Mouse (Mus musculus): Measurements from ENCODE around the gene Slc25a11.

Gene Slc25a11

DNA sequence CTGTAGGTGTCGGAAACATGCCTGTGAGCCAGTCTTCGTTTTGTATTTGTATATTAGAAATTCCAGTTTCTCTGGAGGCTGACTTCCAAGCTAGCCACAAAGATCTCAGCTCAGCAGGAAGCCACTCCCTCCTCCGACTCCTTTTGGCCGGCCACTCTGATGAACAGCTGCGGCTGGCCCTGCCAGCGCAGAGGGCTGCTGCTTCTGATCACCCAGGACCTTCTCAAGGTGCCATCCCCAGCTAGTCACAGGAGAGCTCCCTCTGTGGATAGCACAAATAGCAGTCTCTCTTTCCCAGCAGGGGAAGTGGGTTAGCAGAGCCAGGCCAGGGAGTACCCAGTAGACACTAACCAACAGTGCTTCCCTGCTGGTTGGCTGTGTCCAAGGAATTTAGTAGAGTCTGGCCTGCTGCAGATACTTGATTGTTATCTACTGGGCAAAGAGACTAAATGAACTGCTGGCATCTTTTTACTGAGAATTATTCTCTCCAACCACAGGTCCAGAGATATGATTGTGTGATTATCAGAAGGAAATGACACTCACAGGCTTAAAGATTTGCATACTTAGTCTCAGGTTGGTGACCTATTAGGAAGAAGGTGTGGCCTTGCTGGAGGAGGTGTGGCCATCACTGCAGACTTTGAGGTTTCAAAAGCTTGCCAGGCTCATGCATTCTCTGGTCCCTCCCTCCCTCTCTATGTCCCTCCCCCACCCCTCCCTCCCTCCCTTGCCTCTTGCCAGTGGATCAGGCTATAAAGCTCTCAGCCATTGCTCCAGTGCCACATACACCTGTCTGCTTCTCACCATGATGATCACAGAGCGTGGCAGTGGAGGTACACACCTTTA, 25.1 kb downstream of the Slc25a11 start:
- DNase-seq (ENCODE audit: low spot score in 2 of 2), result no peak

DNA sequence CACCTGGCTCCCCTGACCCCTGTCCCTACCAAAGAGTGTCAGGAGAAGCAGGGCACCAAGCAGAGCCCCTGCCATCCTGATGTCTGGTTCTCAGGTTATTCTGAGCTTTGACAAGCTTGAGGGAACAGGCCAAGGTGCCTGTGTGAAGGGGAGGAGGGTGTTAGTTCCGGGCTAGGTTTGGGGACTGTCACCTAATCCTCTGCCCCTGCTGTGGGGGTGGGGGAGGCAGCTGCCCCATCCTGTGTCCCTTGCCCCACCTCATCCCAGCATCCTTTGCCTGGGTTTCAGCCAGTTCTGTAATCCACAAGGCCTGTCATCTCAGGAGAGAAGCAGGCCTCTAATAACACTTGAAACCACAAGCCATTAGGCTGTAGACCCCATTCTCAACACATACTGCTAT, 28.2 kb downstream of the Slc25a11 start, which contains the start of gene Chrne:
Gene Chrne (minus strand): TSS at position 116 of the 400 bp plus-strand sequence.
- DNase-seq (ENCODE audit: low spot score in 2 of 2), result no peak

DNA sequence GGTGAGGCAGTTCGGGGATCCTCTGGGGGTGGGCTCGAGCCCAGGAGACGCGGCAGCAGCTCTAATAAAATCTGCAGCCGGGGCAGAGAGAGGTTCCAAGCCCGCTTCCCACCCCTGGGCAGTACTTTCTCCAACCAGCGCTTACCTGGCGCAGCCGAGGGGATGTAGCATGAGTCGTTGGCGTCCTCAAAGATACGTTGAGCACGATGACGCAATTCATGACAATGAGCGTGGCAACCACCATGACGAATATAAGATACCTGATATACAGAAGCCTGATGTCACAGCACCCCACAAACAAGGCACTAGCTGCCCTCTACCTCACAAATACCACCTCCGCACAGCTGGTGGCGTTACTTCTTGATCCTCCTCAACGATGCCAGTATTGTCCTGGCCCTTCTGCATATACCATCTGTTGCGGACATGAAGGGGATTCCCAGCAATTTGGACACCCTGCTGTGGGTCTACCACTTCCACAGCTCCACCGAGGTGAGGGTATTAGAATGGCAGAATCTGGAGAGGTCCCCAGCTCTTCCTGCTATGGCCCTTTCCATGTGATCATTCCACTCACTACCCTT, 31.7 kb downstream of the Slc25a11 start, which contains the start of gene 4930544D05Rik:
Gene 4930544D05Rik (plus strand): TSS at position 333 of the 578 bp plus-strand sequence.
- no peak for DNase-seq (ENCODE audit: low spot score in 2 of 2)

DNA sequence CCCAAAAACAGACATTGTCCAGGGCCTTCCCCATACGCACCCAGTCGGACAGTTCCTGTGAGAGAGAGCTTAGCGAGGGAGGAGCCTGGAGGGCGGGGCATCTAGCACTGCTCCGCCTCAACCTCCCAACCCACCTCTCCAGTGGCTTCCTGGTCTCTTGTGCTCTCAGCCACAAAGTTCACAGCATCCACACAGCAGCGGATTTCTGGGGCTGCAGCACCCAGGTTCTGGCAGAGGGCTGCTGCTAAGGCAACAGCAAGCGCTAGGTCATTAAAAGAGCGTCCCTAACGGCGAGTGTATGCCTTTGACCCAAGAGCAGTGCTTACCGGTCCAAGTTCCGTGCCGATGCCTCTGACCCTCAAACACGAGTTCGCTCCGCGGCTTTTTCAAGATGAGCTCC, 32.2 kb downstream of the Slc25a11 start:
- DNase-seq (ENCODE audit: low spot score in 2 of 2), result peak in 1 of 2 experiments; percentile 24

DNA sequence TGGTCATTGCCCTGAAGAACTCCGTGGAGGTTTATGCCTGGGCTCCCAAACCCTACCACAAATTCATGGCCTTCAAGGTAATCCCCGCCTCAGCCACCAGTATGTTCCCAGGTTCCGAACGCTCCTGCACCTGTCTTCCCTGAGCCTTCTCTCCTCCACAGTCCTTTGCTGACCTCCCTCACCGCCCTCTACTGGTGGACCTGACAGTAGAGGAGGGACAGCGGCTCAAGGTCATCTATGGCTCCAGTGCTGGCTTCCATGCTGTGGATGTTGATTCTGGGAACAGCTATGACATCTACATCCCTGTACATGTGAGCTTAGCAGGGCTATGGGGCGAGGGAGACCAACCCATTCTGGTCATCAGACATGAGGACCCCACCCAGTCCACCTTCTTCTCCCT, 34.8 kb downstream of the Slc25a11 start:
- no peak for DNase-seq (ENCODE audit: low spot score in 2 of 2)

DNA sequence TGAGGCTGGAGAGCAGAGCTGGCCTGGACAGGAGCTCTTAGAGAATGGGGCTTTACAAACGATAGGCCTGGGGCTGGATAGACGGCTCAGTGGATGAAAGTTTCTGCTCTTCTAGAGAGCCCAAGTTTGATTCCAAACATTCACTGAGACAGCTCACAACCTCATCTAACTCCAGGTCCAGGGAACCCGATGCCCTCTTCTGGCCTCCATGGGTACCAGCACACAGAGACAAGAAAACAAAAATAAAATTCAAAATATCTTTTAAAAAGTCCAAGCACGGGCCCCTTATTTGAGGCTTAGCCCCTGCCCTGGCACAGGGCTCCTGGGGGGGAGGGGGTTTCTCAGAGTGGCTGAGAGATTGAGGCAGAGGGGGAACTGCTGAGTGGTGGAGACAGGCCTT, 36.5 kb downstream of the Slc25a11 start:
- DNase-seq (ENCODE audit: low spot score in 2 of 2), result no peak

DNA sequence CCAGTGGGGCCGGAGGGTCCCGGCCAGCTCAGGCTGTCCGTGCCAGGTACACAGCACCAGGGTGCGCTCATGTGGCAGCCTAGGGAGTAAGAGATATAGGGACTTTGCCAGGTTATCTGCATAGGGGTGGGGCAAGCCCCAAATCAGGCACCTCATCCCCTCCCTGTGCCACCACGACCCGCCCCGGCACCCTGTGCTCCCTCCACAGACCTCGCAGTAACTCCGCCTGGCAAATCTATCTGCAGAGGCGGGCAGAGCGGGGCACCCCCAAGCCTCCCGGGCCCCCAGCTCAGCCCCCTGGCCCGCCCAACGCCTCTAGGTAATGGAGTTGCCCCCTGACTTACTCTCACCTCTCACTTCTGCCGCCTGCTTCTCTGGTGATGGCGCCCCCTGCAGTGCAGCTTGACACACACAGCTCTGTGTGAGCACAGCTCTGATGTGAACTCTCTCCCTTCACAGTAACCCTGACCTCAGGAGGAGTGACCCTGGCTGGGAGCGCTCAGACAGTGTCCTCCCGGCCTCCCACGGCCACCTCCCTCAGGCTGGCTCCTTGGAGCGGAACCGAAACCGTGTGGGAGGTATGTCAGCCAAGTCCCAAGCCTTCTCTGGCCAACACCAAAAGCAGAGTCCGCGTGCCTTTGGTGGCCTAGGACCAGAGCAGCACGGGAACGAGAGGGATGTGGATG, 38.8 kb downstream of the Slc25a11 start:
- no peak for DNase-seq (ENCODE audit: low spot score in 2 of 2)

DNA sequence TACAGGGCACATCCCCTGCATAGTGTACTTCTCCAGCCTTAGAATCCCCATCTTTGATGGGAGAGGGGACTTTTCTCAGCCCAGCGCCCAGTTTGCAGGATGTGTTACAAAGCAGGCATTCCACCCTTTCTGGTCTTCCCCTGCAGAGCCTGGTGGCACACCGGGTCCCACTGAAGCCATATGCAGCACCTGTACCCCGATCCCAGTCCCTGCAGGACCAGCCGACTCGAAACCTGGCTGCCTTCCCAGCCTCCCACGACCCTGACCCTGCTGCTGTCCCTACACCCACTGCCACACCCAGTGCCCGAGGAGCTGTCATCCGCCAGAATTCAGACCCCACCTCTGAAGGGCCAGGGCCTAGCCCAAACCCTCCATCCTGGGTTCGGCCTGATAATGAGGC, 39.7 kb downstream of the Slc25a11 start:
- no peak for DNase-seq (ENCODE audit: low spot score in 2 of 2)

DNA sequence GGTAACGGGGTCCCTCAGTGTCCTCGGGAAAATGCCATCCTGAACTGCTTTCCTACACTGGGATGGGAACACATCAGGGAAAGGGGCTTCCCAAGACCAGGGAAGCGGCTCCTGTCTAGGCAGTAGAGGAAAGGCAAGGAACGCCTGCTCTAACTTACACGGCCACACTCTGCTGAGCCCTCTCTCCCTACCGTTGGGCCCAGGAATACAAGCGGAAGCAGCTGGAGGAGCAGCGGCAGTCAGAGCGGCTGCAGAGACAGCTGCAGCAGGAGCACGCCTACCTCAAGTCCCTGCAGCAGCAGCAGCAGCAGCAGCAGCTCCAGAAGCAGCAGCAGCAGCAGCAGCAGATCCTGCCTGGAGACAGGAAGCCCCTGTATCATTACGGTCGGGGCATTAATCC, 40.6 kb downstream of the Slc25a11 start:
- no peak for DNase-seq (ENCODE audit: low spot score in 2 of 2)

DNA sequence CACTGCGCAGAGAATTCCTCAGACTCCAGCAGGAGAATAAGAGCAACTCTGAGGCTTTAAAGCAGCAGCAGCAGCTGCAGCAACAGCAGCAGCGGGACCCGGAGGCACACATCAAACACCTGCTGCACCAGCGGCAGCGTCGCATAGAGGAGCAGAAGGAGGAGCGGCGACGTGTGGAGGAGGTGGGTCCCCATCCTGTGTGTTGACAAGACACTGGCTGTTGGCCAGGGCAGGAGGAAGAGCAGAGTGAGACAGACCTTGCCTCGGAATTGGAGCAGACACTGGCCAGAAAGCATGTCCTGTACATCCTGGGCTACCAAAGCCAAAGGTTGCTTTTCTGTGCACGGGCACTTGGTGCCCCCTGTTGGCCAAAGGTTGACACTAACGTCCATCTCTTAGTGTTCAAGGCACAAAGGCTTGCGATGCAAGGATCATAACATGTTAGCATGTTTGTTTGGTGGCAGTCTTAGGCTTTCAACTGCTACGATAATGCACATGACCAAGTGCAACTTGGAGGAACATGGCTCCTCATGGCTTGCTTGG, 42.2 kb downstream of the Slc25a11 start:
- peak in 1 of 2 experiments; percentile 74 for DNase-seq (ENCODE audit: low spot score in 2 of 2)

DNA sequence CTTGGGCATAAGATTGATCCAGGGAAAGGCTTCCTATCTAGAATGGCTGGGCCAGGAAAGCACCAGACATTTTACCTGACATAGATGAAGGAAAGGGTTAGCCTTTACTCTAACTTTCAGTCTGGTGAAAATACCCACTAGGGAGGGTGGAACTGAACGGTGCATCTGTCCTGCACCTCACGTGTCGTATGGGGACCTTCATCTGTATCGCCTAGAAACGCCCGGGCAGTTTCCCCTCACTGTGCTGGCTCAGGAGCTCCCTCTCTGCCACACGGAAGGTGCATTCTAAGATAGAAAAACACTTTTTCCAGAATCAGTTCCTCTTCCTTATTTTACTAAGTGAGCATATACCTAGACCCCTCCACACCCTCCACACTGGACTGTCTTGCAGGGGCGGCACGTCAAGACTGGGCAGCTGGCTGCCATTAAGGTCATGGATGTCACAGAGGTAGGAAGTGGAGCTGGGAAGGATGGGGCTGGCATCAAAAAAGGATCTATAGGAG, 48.8 kb downstream of the Slc25a11 start:
- DNase-seq (ENCODE audit: low spot score in 2 of 2), result no peak

DNA sequence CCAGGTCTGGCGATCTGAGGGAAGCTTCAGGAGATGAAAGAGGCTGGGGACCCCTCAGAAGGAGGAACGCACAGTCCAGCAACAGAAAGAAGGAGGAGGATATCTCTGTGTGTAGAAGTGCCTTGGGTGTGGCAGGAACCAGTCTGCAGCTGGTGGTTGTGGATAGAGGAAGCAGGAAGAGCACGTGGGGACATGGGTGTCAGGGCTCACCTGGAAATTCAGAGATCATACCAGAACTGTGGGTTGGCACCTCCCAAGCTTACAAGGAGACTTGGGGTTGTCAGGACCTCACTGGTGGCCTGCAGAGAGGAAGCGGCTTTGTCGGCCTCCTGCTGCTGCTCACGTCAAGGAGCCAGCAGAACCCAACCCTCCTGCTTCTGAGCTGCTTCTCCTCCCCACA, 50.0 kb downstream of the Slc25a11 start:
- no peak for DNase-seq (ENCODE audit: low spot score in 2 of 2)

DNA sequence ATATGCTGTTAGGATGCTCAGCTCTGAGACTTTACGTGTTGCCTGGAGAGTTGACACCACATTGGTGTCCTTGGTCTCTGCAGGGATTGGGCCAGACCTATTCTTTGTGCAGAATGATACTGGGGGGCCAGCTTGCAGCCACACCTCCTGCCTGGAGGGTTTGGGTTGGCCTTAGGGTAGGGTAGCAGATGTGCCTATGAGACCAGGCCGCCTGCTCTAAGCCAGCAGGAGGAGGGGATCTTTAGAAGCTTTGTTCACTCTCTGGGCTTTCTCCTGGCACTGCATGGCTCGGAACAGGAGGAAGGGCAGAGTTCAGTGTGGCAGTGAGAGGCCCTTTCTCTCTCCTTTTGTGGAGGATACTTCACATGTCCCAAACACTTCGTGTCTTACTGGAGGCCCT, 51.2 kb downstream of the Slc25a11 start:
- no peak for DNase-seq (ENCODE audit: low spot score in 2 of 2)

DNA sequence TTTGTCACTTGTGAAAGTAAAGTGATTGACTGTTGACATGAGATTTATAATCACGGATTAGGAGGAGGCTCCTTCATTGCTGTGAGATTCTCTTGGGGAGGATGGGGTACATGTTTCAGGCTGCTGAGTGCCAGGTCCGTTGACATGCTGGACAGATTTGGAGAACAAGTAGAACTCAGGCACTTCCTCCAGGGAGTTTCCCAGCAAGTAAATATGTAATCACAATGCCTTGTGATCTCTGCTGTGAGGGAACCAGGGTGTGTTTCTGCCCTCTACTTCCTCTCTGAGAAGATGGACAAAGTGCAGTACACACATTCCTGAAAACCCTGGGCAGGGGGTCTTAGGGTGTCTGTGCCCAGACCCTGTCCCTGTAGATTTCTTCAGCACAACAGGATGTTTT, 51.6 kb downstream of the Slc25a11 start:
- DNase-seq (ENCODE audit: low spot score in 2 of 2), result no peak

DNA sequence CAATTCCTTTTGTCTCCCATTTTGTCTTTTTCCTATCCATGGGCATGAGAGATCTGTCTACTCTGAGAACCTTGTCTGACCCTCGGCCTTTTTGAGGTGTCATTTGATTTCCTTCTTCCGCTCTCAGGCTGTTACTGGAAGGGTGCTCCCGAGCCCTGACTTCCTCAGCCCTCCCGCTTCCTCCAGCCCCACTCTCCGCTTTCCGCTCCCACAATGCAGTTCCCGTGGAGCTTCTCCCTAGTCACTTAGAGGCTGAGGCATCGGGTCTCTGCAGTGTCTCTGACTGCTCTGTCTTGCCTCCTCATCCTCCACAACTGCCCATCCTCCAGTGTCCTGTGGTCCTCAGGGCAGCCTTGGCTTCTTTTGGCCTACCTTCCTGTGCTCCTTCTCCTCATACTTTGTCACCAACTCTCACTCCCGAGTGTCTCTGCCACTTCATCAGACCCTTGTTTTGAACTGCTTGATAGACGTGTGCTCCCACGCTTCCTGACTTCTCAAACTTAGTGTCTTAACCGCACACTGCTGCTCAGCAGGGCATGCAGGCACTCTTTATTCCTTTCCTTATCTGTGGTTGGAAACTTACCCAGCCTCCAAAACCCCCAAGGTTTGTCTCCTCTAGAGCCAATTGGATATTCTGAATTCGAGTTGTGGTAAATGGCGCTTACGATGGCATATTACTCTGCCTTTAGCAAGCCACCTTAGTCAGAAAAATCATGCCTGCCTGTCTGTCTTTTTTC, 52.9 kb downstream of the Slc25a11 start:
- no peak for DNase-seq (ENCODE audit: low spot score in 2 of 2)
